In the genomic region with DNA sequence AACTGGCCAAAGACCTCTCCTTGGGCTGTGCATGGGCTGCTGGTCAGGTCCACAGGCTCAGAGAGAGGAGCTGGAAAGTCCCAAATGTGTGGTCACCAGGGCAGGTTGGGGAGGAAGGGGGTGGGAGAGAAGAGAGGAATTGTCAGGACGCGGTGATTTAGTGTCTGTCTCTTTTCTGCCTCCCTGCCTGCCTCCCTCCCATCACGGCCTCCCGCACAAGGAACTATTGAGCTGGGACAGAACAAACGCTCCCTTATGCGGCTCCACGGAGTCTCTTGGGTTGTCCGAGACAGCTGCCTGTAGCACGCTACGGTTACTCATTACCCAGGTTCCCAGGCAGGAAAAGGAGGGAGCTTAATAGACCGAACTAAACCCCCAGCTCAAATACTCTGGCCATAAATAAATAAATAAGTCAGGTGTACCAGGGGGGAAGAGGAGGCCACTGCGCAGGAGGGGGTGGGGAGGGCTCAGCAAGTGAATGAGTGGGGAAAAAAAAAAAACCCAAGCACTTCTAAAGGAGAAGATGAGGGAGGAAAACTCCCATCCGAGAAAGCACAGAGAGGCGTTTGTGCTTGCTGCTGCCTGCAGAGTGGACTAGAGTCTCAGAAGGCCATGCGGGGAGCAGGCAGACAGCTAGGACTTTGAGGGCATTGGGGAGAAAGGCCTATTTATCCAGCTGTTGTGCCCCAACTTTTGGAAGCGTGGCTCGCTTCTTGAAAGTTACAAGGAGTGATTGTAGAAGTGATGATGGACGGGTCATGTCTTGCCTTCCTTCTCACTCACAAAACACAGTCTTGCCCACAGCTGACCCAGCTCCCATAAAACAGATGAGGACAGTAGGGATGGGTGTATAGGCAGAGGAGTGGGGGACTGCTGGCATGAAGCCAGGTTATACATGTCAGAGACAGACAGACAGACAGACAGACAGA, we compare ENCODE assay signal across 8 mouse cellular contexts.
DNase-seq lines count a peak whose midpoint lies in the region; ATAC-seq and TF ChIP-seq lines count a peak whose summit lies in the region.

No protein-coding gene starts in this region.

- H3K4me2 ChIP-seq in hindbrain, embryonic 14.5 days (replicated peaks): no peak overlapping the region; the same call in 1 of the 2 replicates
- peak overlapping the region; percentile 27 for H3K4me2 ChIP-seq in limb, embryonic 13.5 days (replicated peaks)
- H3K4me2 ChIP-seq in stomach, embryonic 14.5 days (replicated peaks; ENCODE audit: low read depth, low read length): no peak overlapping the region
- H3K4me2 ChIP-seq in lung, postnatal 0 days (replicated peaks; ENCODE audit: low read depth, low read length): no peak overlapping the region

- H3K79me2 ChIP-seq in heart, adult 2 months (replicated peaks; ENCODE audit: control insufficient read depth, insufficient read depth, low read length): no peaks in the 10 kb centered on the region

- H3K9ac ChIP-seq in hindbrain, embryonic 14.5 days: no peak overlapping the region
- H3K9ac ChIP-seq in limb, embryonic 13.5 days: no peak overlapping the region
- no peak overlapping the region for H3K9ac ChIP-seq in stomach, embryonic 14.5 days (replicated peaks; ENCODE audit: low read depth, low read length)
- H3K9ac ChIP-seq in lung, postnatal 0 days (replicated peaks; ENCODE audit: low read depth): no peak overlapping the region
- H3K9ac ChIP-seq in heart, adult 2 months (ENCODE audit: low read depth, low read length): no peak overlapping the region

- 19% methylated on average over 18 of the region's 18 CpGs for WGBS in hindbrain, embryonic 14.5 days
- whole genome bisulfite sequencing in limb, embryonic 13.5 days: 24% methylated on average over 18 of the region's 18 CpGs
- WGBS in stomach, embryonic 14.5 days: 34% methylated on average over 18 of the region's 18 CpGs
- 34% methylated on average over 18 of the region's 18 CpGs for WGBS in lung, postnatal 0 days
- WGBS in heart, adult 2 months: 65% methylated on average over 18 of the region's 18 CpGs

- TF ChIP-seq POLR2A in heart, adult 2 months (IDR thresholded peaks at IDR 0.05; ENCODE audit: insufficient read depth, low read depth, low read length): no peak

- no peak for TF ChIP-seq EP300 in lung, postnatal 0 days (IDR thresholded peaks at IDR 0.05)
- no peak for TF ChIP-seq EP300 in heart, adult 2 months (IDR thresholded peaks at IDR 0.05; ENCODE audit: insufficient read depth, low read depth, low read length)

- intact Hi-C loops in heart, adult 2 months (cut with DNase I): no loop called here

- peak; percentile 84 for ATAC-seq in hindbrain, embryonic 14.5 days (ENCODE audit: low FRiP score)
- ATAC-seq in limb, embryonic 13.5 days (ENCODE audit: low FRiP score, low read depth): peak; percentile 84
- peak; percentile 86; the same call in 1 of the 2 replicates for ATAC-seq in stomach, embryonic 14.5 days (ENCODE audit: insufficient number of reproducible peaks, insufficient read depth, low FRiP score, low read depth)
- ATAC-seq in lung, postnatal 0 days: no peak

- H3K4me3 ChIP-seq in hindbrain, embryonic 14.5 days (replicated peaks; ENCODE audit: low read length): no peak overlapping the region
- no peak overlapping the region for H3K4me3 ChIP-seq in limb, embryonic 13.5 days
- H3K4me3 ChIP-seq in stomach, embryonic 14.5 days (ENCODE audit: low read depth, low read length): no peak overlapping the region
- H3K4me3 ChIP-seq in lung, postnatal 0 days (ENCODE audit: low read depth, low read length): no peak overlapping the region
- no peak overlapping the region for H3K4me3 ChIP-seq in heart, adult 2 months

- H3K36me3 ChIP-seq in hindbrain, embryonic 14.5 days (replicated peaks; ENCODE audit: control insufficient read depth, insufficient read depth): no peaks in the 10 kb centered on the region
- H3K36me3 ChIP-seq in limb, embryonic 13.5 days: no peaks in the 10 kb centered on the region
- H3K36me3 ChIP-seq in stomach, embryonic 14.5 days (ENCODE audit: control insufficient read depth, insufficient read depth, low read length): no peaks in the 10 kb centered on the region
- H3K36me3 ChIP-seq in lung, postnatal 0 days (ENCODE audit: insufficient read depth, low read length): no peaks in the 10 kb centered on the region
- H3K36me3 ChIP-seq in heart, adult 2 months (ENCODE audit: control insufficient read depth, insufficient read depth, low read length): no peaks in the 10 kb centered on the region

- H3K27me3 ChIP-seq in hindbrain, embryonic 14.5 days (ENCODE audit: control insufficient read depth, insufficient read depth, low read length): no peaks in the 10 kb centered on the region
- H3K27me3 ChIP-seq in limb, embryonic 13.5 days: no peaks in the 10 kb centered on the region
- no peaks in the 10 kb centered on the region for H3K27me3 ChIP-seq in stomach, embryonic 14.5 days (ENCODE audit: control insufficient read depth, insufficient read depth, low read length)
- H3K27me3 ChIP-seq in lung, postnatal 0 days (replicated peaks; ENCODE audit: insufficient read depth, low read length): no peaks in the 10 kb centered on the region
- no peaks in the 10 kb centered on the region for H3K27me3 ChIP-seq in heart, adult 2 months (ENCODE audit: control insufficient read depth, insufficient read depth, low read length)

- no peak for TF ChIP-seq CTCF in lung, postnatal 0 days (IDR thresholded peaks at IDR 0.05)
- TF ChIP-seq CTCF in heart, adult 2 months (IDR thresholded peaks at IDR 0.05): no peak

- DNase-seq in right cerebral cortex, adult 18-20 months: peak; percentile 44
- DNase-seq in right cerebral cortex, postnatal 4 days: no peak
- peak; percentile 49 for DNase-seq in hindbrain, embryonic 14.5 days (ENCODE audit: low spot score)
- DNase-seq in lung, postnatal 0 days (ENCODE audit: low spot score): no peak
- no peak for DNase-seq in heart, adult 2 months
- DNase-seq in adrenal gland, postnatal 10 days: no peak

- peak overlapping the region; percentile 65 for H3K27ac ChIP-seq in hindbrain, embryonic 14.5 days
- H3K27ac ChIP-seq in limb, embryonic 13.5 days: peak overlapping the region; percentile 84; the same call in 1 of the 2 replicates
- H3K27ac ChIP-seq in stomach, embryonic 14.5 days (ENCODE audit: low read length): peak overlapping the region; percentile 48; the same call in 1 of the 2 replicates
- no peak overlapping the region for H3K27ac ChIP-seq in lung, postnatal 0 days (ENCODE audit: low read length)
- no peak overlapping the region for H3K27ac ChIP-seq in heart, adult 2 months

- H3K4me1 ChIP-seq in hindbrain, embryonic 14.5 days (replicated peaks; ENCODE audit: control insufficient read depth, insufficient read depth, low read length): peaks cover 13% of the 10 kb centered on the region
- peaks cover 26% of the 10 kb centered on the region for H3K4me1 ChIP-seq in limb, embryonic 13.5 days
- H3K4me1 ChIP-seq in stomach, embryonic 14.5 days (ENCODE audit: control insufficient read depth, insufficient read depth, low read length): 0 out of 2 replicates have a peak, but pooled peaks cover 6% of the 10 kb centered on the region
- H3K4me1 ChIP-seq in lung, postnatal 0 days (ENCODE audit: insufficient read depth, low read depth, low read length): no peaks in the 10 kb centered on the region
- no peaks in the 10 kb centered on the region for H3K4me1 ChIP-seq in heart, adult 2 months (ENCODE audit: control insufficient read depth, insufficient read depth, low read length)

- H3K9me3 ChIP-seq in hindbrain, embryonic 14.5 days (ENCODE audit: control insufficient read depth, low read length): no peaks in the 10 kb centered on the region
- no peaks in the 10 kb centered on the region for H3K9me3 ChIP-seq in limb, embryonic 13.5 days
- no peaks in the 10 kb centered on the region for H3K9me3 ChIP-seq in stomach, embryonic 14.5 days (ENCODE audit: control insufficient read depth, low read depth, low read length)
- H3K9me3 ChIP-seq in lung, postnatal 0 days (ENCODE audit: low read length): no peaks in the 10 kb centered on the region

Comparison
In these comparisons a context has a peak if more than half of its experiments do, and no peak if none do; other contexts are left out.
1. DNase-seq: peak in right cerebral cortex, adult 18-20 months (single experiment) and hindbrain, embryonic 14.5 days (single experiment); none in right cerebral cortex, postnatal 4 days (single experiment), lung, postnatal 0 days (single experiment), heart, adult 2 months (0 of 2) and adrenal gland, postnatal 10 days (single experiment).
2. H3K27ac ChIP-seq: peak in hindbrain, embryonic 14.5 days (single experiment), limb, embryonic 13.5 days (single experiment) and stomach, embryonic 14.5 days (single experiment); none in lung, postnatal 0 days (single experiment) and heart, adult 2 months (single experiment).